Mouse (Mus musculus) cortical plate, adult 2 months (tissue): Measurements from ENCODE around the gene 2300002M23Rik.

Experiments
- CTCF ChIP-seq: fragments of 200-500 bp; IDR thresholded peaks from 2 replicates; pipeline ENCODE4 v1.5.1; 2011; ENCODE audit warnings: mild to moderate bottlenecking, control low read depth, low read length; ENCODE audit not compliant: insufficient read depth; ENCODE audit errors: extremely low read depth
- POLR2A ChIP-seq: fragments of 200-500 bp; IDR thresholded peaks from 2 replicates; pipeline ENCODE4 v1.6.1; 2011; ENCODE audit warnings: mild to moderate bottlenecking, low read length, control low read depth; ENCODE audit not compliant: insufficient read depth; ENCODE audit errors: extremely low read depth

DNA sequence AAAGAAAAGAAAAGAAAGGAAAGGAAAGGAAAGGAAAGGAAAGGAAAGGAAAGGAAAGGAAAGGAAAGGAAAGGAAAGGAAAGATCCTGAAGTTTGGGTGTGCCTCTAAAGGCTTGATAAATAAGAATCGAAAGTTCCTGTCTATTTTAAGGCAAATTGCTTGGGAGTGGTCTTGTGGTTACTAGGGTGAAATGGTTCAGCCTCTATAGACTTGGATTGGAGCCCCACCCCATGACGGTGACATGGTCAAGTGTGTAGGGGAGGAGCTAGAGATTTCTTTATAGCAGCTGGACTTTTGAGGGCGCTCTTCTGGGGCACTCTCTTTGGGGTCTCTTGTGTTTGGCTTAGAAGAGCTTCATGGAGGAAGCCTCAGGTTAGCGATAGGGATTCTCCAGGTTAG is 26.5 kb downstream of the 2300002M23Rik start:
- TF ChIP-seq POLR2A, result no peak
- no peak for TF ChIP-seq CTCF
